Mouse (Mus musculus): ENCODE results near the gene Slc25a43.

Slc25a43 gene

GRCm38 (mm10) chrX:36743503-36744101 lies at the start of gene Slc25a43:
TSS of gene Slc25a43 (plus strand) at chrX:36743659.
- CTCF ChIA-PET: no interaction called here

GRCm38 (mm10) chrX:36740124-36740951 lies 3.1 kb upstream of the Slc25a43 start:
- CTCF ChIA-PET: interaction anchor here (0.6 kb wide), 1 partner anchor 188 kb away, joined by 12 read pairs; no protein-coding TSS in a partner anchor

DNA sequence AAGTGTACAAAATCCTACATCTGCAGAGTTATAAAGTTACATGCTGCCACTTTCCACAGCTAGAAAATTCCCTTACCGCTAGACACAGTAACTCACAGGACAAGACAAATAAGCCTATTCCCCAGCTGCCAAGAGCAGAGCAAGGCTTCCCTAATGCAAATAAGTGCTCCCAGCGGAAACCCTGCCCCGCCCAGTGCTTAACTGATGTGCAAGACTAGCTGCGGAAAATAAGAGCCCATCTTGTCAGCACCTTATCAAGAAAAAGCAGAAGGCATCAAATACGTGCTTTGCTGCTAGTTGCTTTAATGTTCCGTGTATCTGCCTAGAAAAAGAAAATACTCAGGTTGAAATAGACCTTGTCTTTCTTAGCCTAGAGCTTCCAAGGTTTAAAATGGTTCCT lies 2.2 kb upstream of the Slc25a43 start:
- CTCF ChIA-PET: interaction anchor here (0.6 kb wide), 1 partner anchor 189 kb away, joined by 12 read pairs; no protein-coding TSS in a partner anchor

DNA sequence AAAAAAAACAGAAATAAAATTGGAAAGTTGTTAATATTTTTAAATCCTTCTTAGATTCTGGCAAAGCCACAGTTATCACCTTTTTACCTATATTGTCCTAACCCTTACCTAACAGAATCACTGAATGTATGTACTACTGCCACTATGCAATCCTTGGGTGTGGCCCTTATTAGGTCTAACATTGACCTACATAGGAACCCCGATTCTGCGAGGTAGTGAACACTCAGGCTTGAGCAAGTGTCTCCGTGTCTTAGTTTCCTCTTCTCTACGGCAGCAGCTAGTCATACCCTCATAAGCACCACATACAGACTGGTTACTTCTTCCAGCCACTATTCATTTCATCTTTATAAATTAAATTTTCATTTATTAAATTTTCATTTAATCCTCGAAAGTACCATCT lies 715 bp upstream of the Slc25a43 start:
- CTCF ChIA-PET: no interaction called here

GRCm38 (mm10) chrX:36744735-36745134 lies 1.3 kb downstream of the Slc25a43 start:
- CTCF ChIA-PET: no interaction called here

GRCm38 (mm10) chrX:36745333-36745732 lies 1.9 kb downstream of the Slc25a43 start:
- CTCF ChIA-PET: no interaction called here

- CTCF ChIA-PET: no interaction called here
These were observed 3.3 kb downstream of the Slc25a43 start for GRCm38 (mm10) chrX:36746789-36747188.

DNA sequence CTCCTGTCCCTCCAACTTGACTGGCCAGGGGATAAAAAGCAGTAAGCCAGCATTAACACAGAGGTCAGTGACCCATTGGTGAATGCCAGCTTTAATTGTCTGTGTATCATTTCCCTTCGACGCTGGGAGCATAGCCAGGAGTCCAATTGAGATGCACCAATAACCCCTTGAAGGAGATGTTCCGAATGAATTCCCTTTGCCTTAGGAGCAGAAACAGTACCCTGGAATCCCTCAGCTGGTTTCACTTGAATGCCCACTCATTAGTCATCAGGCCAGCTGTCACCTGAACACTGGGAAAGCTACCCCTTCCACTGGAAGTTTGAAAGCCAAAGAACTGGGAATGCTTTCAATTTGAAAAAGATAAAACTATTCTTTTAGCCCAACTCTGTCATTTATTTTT lies 5.1 kb downstream of the Slc25a43 start:
- CTCF ChIA-PET: no interaction called here

GRCm38 (mm10) chrX:36749281-36749785 lies 5.9 kb downstream of the Slc25a43 start:
- CTCF ChIA-PET: no interaction called here

DNA sequence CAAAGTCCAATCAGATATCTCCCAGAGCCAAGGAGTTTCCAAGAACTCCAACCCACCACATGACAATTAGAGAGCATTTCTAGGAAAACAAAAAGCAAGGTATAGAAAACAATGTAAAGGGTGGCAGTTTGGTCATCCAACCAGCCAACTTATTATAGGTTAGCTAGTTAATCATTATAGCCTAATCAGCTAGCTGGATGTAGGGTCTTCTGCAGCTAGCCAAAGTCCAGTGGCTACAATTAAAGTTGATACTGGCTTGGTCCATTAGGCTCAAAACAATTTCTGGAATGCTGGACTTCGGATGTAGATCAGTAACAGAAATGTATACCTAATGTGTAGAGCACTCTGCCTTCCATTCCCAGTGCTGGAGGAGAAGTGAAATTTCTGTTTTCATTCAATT lies 7.1 kb downstream of the Slc25a43 start:
- CTCF ChIA-PET: interaction anchor here (0.7 kb wide), 1 partner anchor 179 kb away, joined by 5 read pairs; no protein-coding TSS in a partner anchor

DNA sequence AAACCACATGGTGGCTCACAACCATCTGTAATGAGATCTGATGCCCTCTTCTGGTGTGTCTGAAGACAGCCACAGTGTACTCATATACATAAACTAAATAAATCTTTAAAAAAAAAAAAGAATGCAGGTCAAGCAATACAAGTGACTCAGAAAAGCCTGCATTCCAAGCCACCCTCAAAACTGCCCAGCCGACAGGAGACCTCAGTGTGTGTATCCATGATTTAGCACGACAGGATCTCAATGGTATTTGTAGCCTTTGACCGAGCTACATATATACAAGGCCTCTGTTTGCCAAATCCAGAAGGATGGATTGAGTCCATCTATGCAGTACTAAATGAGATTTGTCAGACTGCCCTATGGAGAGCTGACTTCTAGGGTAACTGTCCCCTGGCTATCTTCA lies 9.1 kb downstream of the Slc25a43 start:
- CTCF ChIA-PET: no interaction called here

DNA sequence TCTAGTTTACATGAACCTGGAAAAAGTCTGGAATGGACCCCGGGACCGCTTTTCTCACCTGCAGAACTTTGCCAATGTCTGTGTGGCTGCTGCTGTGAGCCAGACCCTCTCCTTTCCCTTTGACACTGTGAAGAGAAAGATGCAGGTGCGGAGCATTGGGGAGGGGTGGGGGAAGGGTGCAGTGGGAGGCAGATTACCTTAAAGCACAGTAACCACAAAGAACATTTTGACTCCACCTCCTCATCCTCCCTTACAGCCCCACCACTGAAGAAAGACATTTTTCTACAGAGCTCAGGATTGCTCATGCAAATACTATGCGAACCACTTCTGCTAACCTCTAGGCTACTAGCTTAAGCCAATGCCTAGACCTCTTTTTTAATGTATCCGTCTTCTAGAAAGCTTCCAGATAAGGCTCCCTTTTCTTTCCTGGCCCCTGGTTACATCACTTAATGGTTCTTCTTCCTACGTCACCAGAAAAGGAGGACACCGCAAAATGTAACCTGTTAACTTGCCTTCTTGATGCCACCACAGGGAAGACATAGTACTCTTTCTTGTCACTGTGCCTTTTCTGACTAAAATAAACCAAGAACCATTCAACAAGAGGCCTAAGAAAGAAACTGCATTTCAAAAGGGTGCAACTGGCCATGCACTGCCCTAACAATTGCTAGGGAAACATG lies 14.5 kb downstream of the Slc25a43 start:
- CTCF ChIA-PET: no interaction called here

DNA sequence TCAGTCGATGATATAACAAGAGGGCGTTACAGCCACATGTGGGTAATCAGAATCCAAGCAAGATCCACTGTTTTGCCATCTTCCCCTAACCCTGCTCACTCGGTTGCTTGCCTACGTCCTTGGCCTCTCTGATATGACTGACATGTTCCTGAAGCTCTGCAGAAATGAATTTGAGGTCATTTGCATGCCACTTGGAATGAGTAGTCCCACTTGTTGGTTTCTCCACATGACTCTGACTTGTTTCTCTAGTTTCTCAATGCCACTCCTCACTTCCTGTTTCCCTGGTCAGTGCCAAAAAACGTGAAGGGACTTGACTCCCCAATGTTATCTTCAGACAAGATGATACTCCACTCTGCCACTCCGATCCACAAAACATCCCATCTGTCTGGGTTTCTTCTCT lies 15.1 kb downstream of the Slc25a43 start:
- CTCF ChIA-PET: no interaction called here

- CTCF ChIA-PET: interaction anchor here (0.7 kb wide), 1 partner anchor 71 kb away, joined by 3 read pairs; no protein-coding TSS in a partner anchor
These were observed 17.6 kb downstream of the Slc25a43 start for GRCm38 (mm10) chrX:36760946-36761635.

GRCm38 (mm10) chrX:36762289-36762688 lies 18.8 kb downstream of the Slc25a43 start:
- CTCF ChIA-PET: no interaction called here

DNA sequence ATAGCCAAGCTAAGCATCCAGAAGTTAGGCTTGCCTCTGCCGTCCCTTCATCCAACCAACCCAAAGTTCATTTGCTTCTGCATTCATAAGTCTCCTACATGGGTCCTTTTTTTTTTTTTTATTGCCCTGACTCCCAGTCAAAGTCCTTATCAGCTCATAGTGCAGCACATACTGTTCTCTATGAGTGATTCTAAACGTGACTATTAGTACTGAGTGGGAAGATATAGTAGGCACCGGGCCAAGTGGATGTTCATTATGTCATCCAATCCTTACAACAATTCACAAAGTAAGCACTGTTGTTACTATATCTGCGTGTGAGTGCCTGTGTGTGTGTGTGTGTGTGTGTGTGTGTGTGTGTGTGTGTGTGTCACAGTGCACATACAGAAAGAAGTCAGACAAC lies 19.4 kb downstream of the Slc25a43 start:
- CTCF ChIA-PET: no interaction called here

GRCm38 (mm10) chrX:36763298-36763933 lies 20.0 kb downstream of the Slc25a43 start:
- CTCF ChIA-PET: interaction anchor here (0.7 kb wide), 1 partner anchor 39 kb away, joined by 3 read pairs; no protein-coding TSS in a partner anchor

DNA sequence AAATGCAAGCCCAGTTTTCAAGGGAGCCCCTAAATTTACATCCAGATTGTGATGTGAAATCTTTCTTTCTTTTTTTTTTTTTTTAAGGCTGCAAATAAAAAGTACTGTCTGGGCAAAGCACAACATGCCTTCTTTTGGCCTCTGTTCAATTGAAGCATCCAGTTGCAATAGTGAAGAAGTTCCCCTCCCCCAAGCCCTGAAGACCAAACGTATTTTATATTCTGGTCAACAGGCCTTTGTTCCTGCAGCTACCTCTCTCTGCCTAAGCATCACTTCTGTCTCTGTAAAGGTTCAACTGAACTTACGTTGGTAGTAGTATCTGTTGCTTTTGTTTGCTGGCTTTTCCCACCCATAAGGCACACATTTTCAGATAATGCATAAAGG lies 20.5 kb downstream of the Slc25a43 start:
- CTCF ChIA-PET: interaction anchor here (0.7 kb wide), 1 partner anchor 39 kb away, joined by 3 read pairs; no protein-coding TSS in a partner anchor

DNA sequence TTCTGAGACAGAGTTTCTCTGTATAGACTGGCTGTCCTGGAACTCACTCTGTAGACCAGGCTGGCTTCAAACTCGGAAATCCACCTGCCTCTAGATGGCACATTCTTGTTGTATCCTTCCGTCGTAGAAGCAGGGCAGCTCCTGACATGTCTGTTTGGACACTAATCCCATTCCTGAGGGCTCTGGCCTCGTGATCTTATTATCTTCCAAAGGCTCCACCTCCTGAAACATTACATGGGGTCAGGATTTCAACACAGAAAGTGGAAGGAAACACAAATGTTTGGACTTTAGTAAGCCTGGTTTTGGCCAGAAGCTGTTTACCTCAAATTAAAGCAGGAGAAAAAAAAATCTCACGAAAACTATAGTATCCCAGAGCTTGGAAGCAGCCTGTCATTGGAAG lies 23.9 kb downstream of the Slc25a43 start:
- CTCF ChIA-PET: interaction anchor here (0.7 kb wide), 1 partner anchor 52 kb away, joined by 8 read pairs; no protein-coding TSS in a partner anchor

- CTCF ChIA-PET: no interaction called here
These were observed 29.1 kb downstream of the Slc25a43 start for GRCm38 (mm10) chrX:36772591-36772990.

DNA sequence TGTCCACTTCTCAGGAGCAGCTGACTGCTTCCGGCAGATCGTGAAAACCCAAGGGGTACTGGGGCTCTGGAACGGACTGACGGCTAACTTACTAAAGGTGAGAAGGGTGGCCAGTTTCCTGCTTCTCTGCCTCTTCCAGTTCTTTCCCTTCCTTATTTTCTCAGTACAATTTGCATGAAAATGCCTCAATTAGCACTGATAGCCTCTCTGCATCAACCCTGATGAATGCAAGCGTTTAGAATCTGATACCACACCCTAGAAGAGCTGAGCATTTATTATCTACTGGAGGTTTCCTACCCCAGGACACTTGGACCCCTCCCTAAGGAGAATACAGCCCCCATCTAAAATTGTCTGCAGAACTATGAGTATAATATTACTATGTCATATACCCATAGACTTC lies 32.1 kb downstream of the Slc25a43 start:
- CTCF ChIA-PET: no interaction called here
